Mouse (Mus musculus): ENCODE results near the gene Gm21962. TPM values are rescaled to one million over a fixed set of nuclear protein-coding genes. Genes with fewer than 3 reads are reported as not detected.
"Not testable (repeated sequence)": the region's sequence is repeated elsewhere in the genome, so short reads cannot be mapped to it uniquely, and the experiment has no call there.

Gene Gm21962
- polyA plus RNA-seq (2016; fragmentation: Nextera tagmentation; extraction: Ambion mirVana) = not detected in 2 replicates

GRCm38 (mm10) chr3:137671224-137671623 is at the start of gene Gm21962:
TSS of gene Gm21962 (plus strand) at chr3:137671524.
- H3K4me2 ChIP-seq; H3K27ac ChIP-seq (ENCODE audit: poor library complexity, severe bottlenecking); H3K36me3 ChIP-seq; H3K9ac ChIP-seq; ATAC-seq (ENCODE audit: insufficient number of reproducible peaks, low FRiP score); H3K4me1 ChIP-seq (replicated peaks); H3K9me3 ChIP-seq (replicated peaks); H3K27me3 ChIP-seq (replicated peaks); H3K4me3 ChIP-seq: not testable (repeated sequence)
- no CpG with 5 or more reads among the region's 3 CpGs for WGBS

- Histone ChIP-seq H3K36me3 (no peaks in the 10 kb centered on the region), H3K27me3 (replicated peaks) (no peaks in the 10 kb centered on the region), H3K27ac (ENCODE audit: poor library complexity, severe bottlenecking) (no peak overlapping the region), H3K4me1 (replicated peaks) (peaks cover 13% of the 10 kb centered on the region), H3K9ac (no peak overlapping the region), H3K9me3 (replicated peaks) (0 out of 2 replicates have a peak, but pooled peaks cover 5% of the 10 kb centered on the region), H3K4me2 (peak overlapping the region; percentile 4; the same call in 1 of the 2 replicates), H3K4me3 (no peak overlapping the region)
- ATAC-seq (ENCODE audit: insufficient number of reproducible peaks, low FRiP score) = no peak
- 13% methylated on average over 6 of the region's 6 CpGs for WGBS
These were observed 49.2 kb upstream of the Gm21962 start for GRCm38 (mm10) chr3:137622091-137622490.

GRCm38 (mm10) chr3:137622895-137623580 is 48.3 kb upstream of the Gm21962 start:
- H3K4me2 ChIP-seq = peak overlapping the region; percentile 98
- peak overlapping the region; percentile 69 for H3K9ac ChIP-seq
- H3K36me3 ChIP-seq = no peaks in the 10 kb centered on the region
- no peak overlapping the region for H3K27ac ChIP-seq (ENCODE audit: poor library complexity, severe bottlenecking)
- no peaks in the 10 kb centered on the region for H3K27me3 ChIP-seq (replicated peaks)
- H3K4me1 ChIP-seq (replicated peaks) = peaks cover 13% of the 10 kb centered on the region
- 37% methylated on average over 14 of the region's 14 CpGs for WGBS
- 0 out of 2 replicates have a peak, but pooled peaks cover 5% of the 10 kb centered on the region for H3K9me3 ChIP-seq (replicated peaks)
- H3K4me3 ChIP-seq = peak overlapping the region; percentile 60
- ATAC-seq (ENCODE audit: insufficient number of reproducible peaks, low FRiP score) = no peak; the same call in 1 of the 2 replicates

GRCm38 (mm10) chr3:137623581-137624362 is 47.6 kb upstream of the Gm21962 start:
- H3K27me3 ChIP-seq (replicated peaks) = no peaks in the 10 kb centered on the region
- peaks cover 13% of the 10 kb centered on the region for H3K4me1 ChIP-seq (replicated peaks)
- no peaks in the 10 kb centered on the region for H3K36me3 ChIP-seq
- ATAC-seq (ENCODE audit: insufficient number of reproducible peaks, low FRiP score) = peak; percentile 88
- peak overlapping the region; percentile 98 for H3K4me2 ChIP-seq
- peak overlapping the region; percentile 60 for H3K4me3 ChIP-seq
- WGBS = under 1% methylated on average over 46 of the region's 47 CpGs
- H3K9ac ChIP-seq = peak overlapping the region; percentile 69
- 0 out of 2 replicates have a peak, but pooled peaks cover 5% of the 10 kb centered on the region for H3K9me3 ChIP-seq (replicated peaks)
- no peak overlapping the region for H3K27ac ChIP-seq (ENCODE audit: poor library complexity, severe bottlenecking)

GRCm38 (mm10) chr3:137625054-137625453 is 46.3 kb upstream of the Gm21962 start:
- Histone ChIP-seq H3K27me3 (replicated peaks) (no peaks in the 10 kb centered on the region), H3K4me3 (no peak overlapping the region), H3K4me1 (replicated peaks) (peaks cover 13% of the 10 kb centered on the region), H3K36me3 (no peaks in the 10 kb centered on the region), H3K27ac (ENCODE audit: poor library complexity, severe bottlenecking) (no peak overlapping the region), H3K4me2 (no peak overlapping the region), H3K9ac (no peak overlapping the region), H3K9me3 (replicated peaks) (0 out of 2 replicates have a peak, but pooled peaks cover 4% of the 10 kb centered on the region)
- 70% methylated on average over 5 of the region's 5 CpGs for WGBS
- no peak for ATAC-seq (ENCODE audit: insufficient number of reproducible peaks, low FRiP score)

GRCm38 (mm10) chr3:137633726-137634125 is 37.6 kb upstream of the Gm21962 start:
- WGBS = 69% methylated on average over 10 of the region's 10 CpGs
- no peaks in the 10 kb centered on the region for H3K36me3 ChIP-seq
- no peak for ATAC-seq (ENCODE audit: insufficient number of reproducible peaks, low FRiP score)

GRCm38 (mm10) chr3:137636571-137636970 is 34.8 kb upstream of the Gm21962 start:
- Histone ChIP-seq H3K4me1 (replicated peaks) (no peaks in the 10 kb centered on the region), H3K9ac (no peak overlapping the region), H3K27ac (ENCODE audit: poor library complexity, severe bottlenecking) (no peak overlapping the region), H3K36me3 (no peaks in the 10 kb centered on the region), H3K4me2 (no peak overlapping the region), H3K4me3 (no peak overlapping the region), H3K9me3 (replicated peaks) (no peaks in the 10 kb centered on the region), H3K27me3 (replicated peaks) (no peaks in the 10 kb centered on the region)
- 78% methylated on average over 4 of the region's 4 CpGs for WGBS
- no peak for ATAC-seq (ENCODE audit: insufficient number of reproducible peaks, low FRiP score)

More at GRCm38 (mm10) chr3:137633726-137634125, 37.6 kb upstream of the Gm21962 start:
- Histone ChIP-seq H3K9me3 (replicated peaks) (no peaks in the 10 kb centered on the region), H3K27ac (ENCODE audit: poor library complexity, severe bottlenecking) (no peak overlapping the region), H3K4me3 (no peak overlapping the region), H3K4me1 (replicated peaks) (no peaks in the 10 kb centered on the region), H3K27me3 (replicated peaks) (no peaks in the 10 kb centered on the region), H3K9ac (no peak overlapping the region), H3K4me2 (no peak overlapping the region)

GRCm38 (mm10) chr3:137641238-137641637 is 30.1 kb upstream of the Gm21962 start:
- H3K4me1 ChIP-seq (replicated peaks) = no peaks in the 10 kb centered on the region
- WGBS = 82% methylated on average over 5 of the region's 5 CpGs
- ATAC-seq (ENCODE audit: insufficient number of reproducible peaks, low FRiP score) = no peak
- no peak overlapping the region for H3K4me3 ChIP-seq
- H3K27me3 ChIP-seq (replicated peaks) = no peaks in the 10 kb centered on the region
- no peaks in the 10 kb centered on the region for H3K36me3 ChIP-seq
- no peaks in the 10 kb centered on the region for H3K9me3 ChIP-seq (replicated peaks)
- no peak overlapping the region for H3K4me2 ChIP-seq
- no peak overlapping the region for H3K27ac ChIP-seq (ENCODE audit: poor library complexity, severe bottlenecking)
- H3K9ac ChIP-seq = no peak overlapping the region

GRCm38 (mm10) chr3:137642137-137642536 is 29.2 kb upstream of the Gm21962 start:
- 68% methylated on average over 8 of the region's 8 CpGs for WGBS

GRCm38 (mm10) chr3:137642568-137642967 is 28.8 kb upstream of the Gm21962 start:
- no peaks in the 10 kb centered on the region for H3K27me3 ChIP-seq (replicated peaks)
- H3K9me3 ChIP-seq (replicated peaks) = no peaks in the 10 kb centered on the region
- H3K4me2 ChIP-seq = no peak overlapping the region
- H3K4me1 ChIP-seq (replicated peaks) = no peaks in the 10 kb centered on the region
- no peak for ATAC-seq (ENCODE audit: insufficient number of reproducible peaks, low FRiP score)
- H3K27ac ChIP-seq (ENCODE audit: poor library complexity, severe bottlenecking) = no peak overlapping the region
- no peak overlapping the region for H3K4me3 ChIP-seq
- no peak overlapping the region for H3K9ac ChIP-seq
- no peaks in the 10 kb centered on the region for H3K36me3 ChIP-seq
- WGBS = 72% methylated on average over 3 of the region's 3 CpGs

More at GRCm38 (mm10) chr3:137642137-137642536, 29.2 kb upstream of the Gm21962 start:
- no peaks in the 10 kb centered on the region for H3K27me3 ChIP-seq (replicated peaks)
- H3K4me3 ChIP-seq = no peak overlapping the region
- H3K36me3 ChIP-seq = no peaks in the 10 kb centered on the region
- ATAC-seq (ENCODE audit: insufficient number of reproducible peaks, low FRiP score) = no peak
- no peak overlapping the region for H3K9ac ChIP-seq
- no peak overlapping the region for H3K27ac ChIP-seq (ENCODE audit: poor library complexity, severe bottlenecking)
- H3K4me2 ChIP-seq = no peak overlapping the region
- H3K4me1 ChIP-seq (replicated peaks) = no peaks in the 10 kb centered on the region
- no peaks in the 10 kb centered on the region for H3K9me3 ChIP-seq (replicated peaks)

GRCm38 (mm10) chr3:137644081-137644480 is 27.2 kb upstream of the Gm21962 start:
- Histone ChIP-seq H3K4me2 (no peak overlapping the region), H3K4me1 (replicated peaks) (no peaks in the 10 kb centered on the region), H3K36me3 (no peaks in the 10 kb centered on the region), H3K4me3 (no peak overlapping the region), H3K9me3 (replicated peaks) (no peaks in the 10 kb centered on the region), H3K27ac (ENCODE audit: poor library complexity, severe bottlenecking) (no peak overlapping the region), H3K27me3 (replicated peaks) (no peaks in the 10 kb centered on the region), H3K9ac (no peak overlapping the region)
- ATAC-seq (ENCODE audit: insufficient number of reproducible peaks, low FRiP score) = no peak
- WGBS = 81% methylated on average over 3 of the region's 3 CpGs

All from heart, embryonic 12.5 days (tissue).